Mouse (Mus musculus) megakaryocyte, embryonic 14.5 days (primary cell): ENCODE results near the gene Rhd.

Experiments
- FLI1 ChIP-seq: IDR thresholded peaks from 2 replicates; pipeline ENCODE4 v1.6.1; 2012; ENCODE audit warnings: low read length, inconsistent platforms, mixed read lengths
- GATA1 ChIP-seq: IDR thresholded peaks from 3 replicates; pipeline ENCODE4 v1.6.1; 2012; ENCODE audit warnings: mixed read lengths, low read length, inconsistent platforms, borderline replicate concordance

DNA sequence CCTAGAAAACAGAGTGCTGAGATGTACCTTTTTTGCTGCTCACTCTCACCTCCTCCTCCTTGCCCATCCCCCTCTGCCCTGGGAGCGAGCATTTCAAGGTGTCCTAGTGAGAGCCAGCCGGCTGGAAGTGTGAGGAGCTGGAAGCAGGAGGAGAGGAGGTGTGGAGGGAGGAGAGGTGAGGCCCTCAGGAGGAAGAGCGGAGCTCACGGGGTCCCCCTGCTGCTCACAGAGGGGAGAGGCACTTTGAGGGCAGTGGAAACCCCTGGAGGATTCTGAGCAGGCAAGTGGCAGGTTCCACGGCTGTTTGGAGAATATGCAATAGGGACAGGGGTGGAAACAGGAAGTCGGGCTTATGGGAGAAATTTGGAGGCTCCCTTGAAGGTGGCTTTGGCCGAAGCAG, 18.9 kb downstream of the Rhd start:
- TF ChIP-seq GATA1: no peak
- no peak for TF ChIP-seq FLI1
